Mouse (Mus musculus) CH12.LX (cell line): Measurements from ENCODE around the gene 1700113H08Rik. TPM values are rescaled to one million over a fixed set of nuclear protein-coding genes. Genes with fewer than 3 reads are reported as not detected.
A peak's percentile ranks its signal among the peaks of the same experiment; 100 is the strongest.

ENCODE experiments used
- DNase-seq: peaks from one replicate; pipeline ENCODE4 v3.0.0-alpha.2; 2013; ENCODE audit errors: extremely low read depth
- H3K27ac ChIP-seq: 2 replicates; pipeline ENCODE4 v1.5.1; 2012; ENCODE audit warnings: low read depth, mild to moderate bottlenecking, control low read depth, moderate library complexity; ENCODE audit not compliant: insufficient read depth
- H3K27me3 ChIP-seq: replicated peaks from 2 replicates; pipeline ENCODE3; 2012; ENCODE audit warnings: inconsistent platforms
- H3K36me3 ChIP-seq, 2 experiments: replicated peaks in 1 of 2; 2 replicates each; pipeline versions ENCODE3 to v1.6.1; 2012; ENCODE audit warnings: inconsistent platforms in 1 of 2, low read length in 1 of 2, mild to moderate bottlenecking in 1 of 2, mixed read lengths in 1 of 2, moderate library complexity in 1 of 2; ENCODE audit not compliant: control insufficient read depth in 1 of 2, insufficient read depth in 1 of 2
- H3K4me1 ChIP-seq, 2 experiments: 2 replicates each; pipeline ENCODE4 v1.6.1; 2012; ENCODE audit warnings: inconsistent platforms in 1 of 2, moderate library complexity in 1 of 2; ENCODE audit not compliant: insufficient read depth in 2 of 2, control insufficient read depth in 1 of 2
- H3K4me2 ChIP-seq: 2 replicates; pipeline ENCODE4 v1.6.1; 2012; ENCODE audit warnings: low read depth, mild to moderate bottlenecking, control low read depth; ENCODE audit not compliant: poor library complexity, insufficient read depth, severe bottlenecking
- H3K4me3 ChIP-seq, 3 experiments: fragments of 150-350 bp in 1 of 3; sonication (generic) in 1 of 3; replicated peaks in 1 of 3; 2 replicates each; pipeline versions ENCODE3 to v1.5.1; 2011 to 2012; ENCODE audit warnings: low read depth in 2 of 3, low read length in 2 of 3, mild to moderate bottlenecking in 2 of 3, moderate library complexity in 2 of 3, control low read depth in 1 of 3, improper control_type of control experiment in 1 of 3, inconsistent platforms in 1 of 3, mixed read lengths in 1 of 3; ENCODE audit not compliant: poor library complexity in 1 of 3
- H3K79me2 ChIP-seq: replicated peaks from 2 replicates; pipeline ENCODE4 v1.6.1; 2012; ENCODE audit warnings: mild to moderate bottlenecking, moderate library complexity; ENCODE audit not compliant: control insufficient read depth, poor library complexity, insufficient read depth, severe bottlenecking; ENCODE audit errors: extremely low read depth
- H3K9ac ChIP-seq: 2 replicates; pipeline ENCODE4 v1.6.1; 2012; ENCODE audit warnings: low read depth, mild to moderate bottlenecking, control low read depth, moderate library complexity; ENCODE audit not compliant: insufficient read depth
- H3K9me3 ChIP-seq: replicated peaks from 2 replicates; pipeline ENCODE3; 2012; ENCODE audit warnings: low read length, inconsistent platforms, mixed read lengths
- CHD2 ChIP-seq: IDR thresholded peaks from 2 replicates; pipeline ENCODE4 v1.6.1; 2011; ENCODE audit warnings: low read length, improper control_type of control experiment
- E2F4 ChIP-seq: IDR thresholded peaks from 2 replicates; pipeline ENCODE4 v1.6.1; 2011; ENCODE audit warnings: low read depth, low read length, improper control_type of control experiment; ENCODE audit not compliant: insufficient replicate concordance
- GABPA ChIP-seq: IDR thresholded peaks from 2 replicates; pipeline ENCODE4 v1.6.1; 2012; ENCODE audit warnings: low read depth, low read length, improper control_type of control experiment, inconsistent platforms; ENCODE audit not compliant: insufficient replicate concordance
- JUND ChIP-seq: conservative IDR thresholded peaks from 2 replicates; pipeline ENCODE4 v1.6.1; 2011; ENCODE audit warnings: low read depth, low read length, improper control_type of control experiment
- KAT2A ChIP-seq: IDR thresholded peaks from 2 replicates; pipeline ENCODE4 v1.6.1; 2012; ENCODE audit warnings: low read length, improper control_type of control experiment, inconsistent platforms; ENCODE audit not compliant: insufficient replicate concordance
- MAZ ChIP-seq: IDR thresholded peaks from 2 replicates; pipeline ENCODE4 v1.6.1; 2012; ENCODE audit warnings: low read depth, mild to moderate bottlenecking, inconsistent platforms, low read length, improper control_type of control experiment, moderate library complexity
- MEF2A ChIP-seq: IDR thresholded peaks from 2 replicates; pipeline ENCODE4 v1.6.1; 2014; ENCODE audit warnings: low read depth, mild to moderate bottlenecking, inconsistent platforms, low read length, improper control_type of control experiment, borderline replicate concordance
- NRF1 ChIP-seq: IDR thresholded peaks from 2 replicates; pipeline ENCODE4 v1.6.1; 2014; ENCODE audit warnings: low read depth, mild to moderate bottlenecking, inconsistent platforms, low read length, improper control_type of control experiment, moderate library complexity
- PAX5 ChIP-seq: IDR thresholded peaks from 2 replicates; pipeline ENCODE4 v1.6.1; 2012; ENCODE audit warnings: low read length, inconsistent platforms, mixed read lengths
- POLR2A ChIP-seq: IDR thresholded peaks from 2 replicates; pipeline ENCODE4 v1.6.1; 2011; ENCODE audit warnings: low read depth, mild to moderate bottlenecking, improper control_type of control experiment, low read length
- RAD21 ChIP-seq: IDR thresholded peaks from 2 replicates; pipeline ENCODE4 v1.6.1; 2011; ENCODE audit warnings: low read depth, mild to moderate bottlenecking, low read length, improper control_type of control experiment, moderate library complexity
- RCOR1 ChIP-seq: conservative IDR thresholded peaks from 2 replicates; pipeline ENCODE4 v1.6.1; 2012; ENCODE audit warnings: low read depth, mild to moderate bottlenecking, inconsistent platforms, low read length, improper control_type of control experiment
- SIN3A ChIP-seq: IDR thresholded peaks from 2 replicates; pipeline ENCODE4 v1.6.1; 2012; ENCODE audit warnings: low read length, improper control_type of control experiment, inconsistent platforms
- UBTF ChIP-seq: IDR thresholded peaks from 2 replicates; pipeline ENCODE4 v1.6.1; 2012; ENCODE audit warnings: low read depth, mild to moderate bottlenecking, inconsistent platforms, low read length, improper control_type of control experiment, moderate library complexity
- USF1 ChIP-seq: IDR thresholded peaks from 2 replicates; pipeline ENCODE4 v1.6.1; 2014; ENCODE audit warnings: low read depth, mild to moderate bottlenecking, inconsistent platforms, low read length, improper control_type of control experiment
- USF2 ChIP-seq: conservative IDR thresholded peaks from 2 replicates; pipeline ENCODE4 v1.6.1; 2011; ENCODE audit warnings: low read depth, low read length, improper control_type of control experiment
- ZC3H11A ChIP-seq: IDR thresholded peaks from 2 replicates; pipeline ENCODE4 v1.6.1; 2012; ENCODE audit warnings: low read depth, mild to moderate bottlenecking, inconsistent platforms, low read length, improper control_type of control experiment
- ZMIZ1 ChIP-seq: IDR thresholded peaks from 2 replicates; pipeline ENCODE4 v1.6.1; 2012; ENCODE audit warnings: low read depth, mild to moderate bottlenecking, inconsistent platforms, low read length, improper control_type of control experiment
- ZNF384 ChIP-seq: IDR thresholded peaks from 2 replicates; pipeline ENCODE4 v1.6.1; 2012; ENCODE audit warnings: low read depth, low read length, improper control_type of control experiment, inconsistent platforms
- dilution Hi-C: fragments of 300-500 bp; cut with MboI; formaldehyde crosslinking; loops from 2 replicates; pipeline ENCODE4 v1.14.3; 2020; ENCODE audit warnings: low sequenced_read_pairs; ENCODE audit not compliant: extremely low pct_unique_long_range_greater_than_20kb, extremely low pct_ligation_motif_present
- in situ Hi-C: fragments of 300-500 bp; cut with MboI; formaldehyde crosslinking; loops from 3 replicates; pipeline ENCODE4 v1.14.3; 2019; ENCODE audit warnings: low sequenced_read_pairs, low pct_ligation_motif_present, low pct_unique_long_range_greater_than_20kb, mixed read lengths
- polyA plus RNA-seq: library from polyadenylated mRNA; unstranded; fragments of >175 nt; gene quantifications from 2 replicates; pipeline ENCODE4 v1.2.1, GENCODE M21; 2012; ENCODE audit warnings: low read depth; ENCODE audit not compliant: insufficient read length
- total RNA-seq, 2 experiments: library from RNA; depleted of rRNA; stranded (reverse); fragments of 300-350 nt in 1 of 2; fragments of >200 nt in 1 of 2; gene quantifications; 2 replicates each; pipeline ENCODE4 v1.2.3; 2012 to 2014

1700113H08Rik gene
- total and polyA plus RNA-seq, 3 experiments = not detected

DNA sequence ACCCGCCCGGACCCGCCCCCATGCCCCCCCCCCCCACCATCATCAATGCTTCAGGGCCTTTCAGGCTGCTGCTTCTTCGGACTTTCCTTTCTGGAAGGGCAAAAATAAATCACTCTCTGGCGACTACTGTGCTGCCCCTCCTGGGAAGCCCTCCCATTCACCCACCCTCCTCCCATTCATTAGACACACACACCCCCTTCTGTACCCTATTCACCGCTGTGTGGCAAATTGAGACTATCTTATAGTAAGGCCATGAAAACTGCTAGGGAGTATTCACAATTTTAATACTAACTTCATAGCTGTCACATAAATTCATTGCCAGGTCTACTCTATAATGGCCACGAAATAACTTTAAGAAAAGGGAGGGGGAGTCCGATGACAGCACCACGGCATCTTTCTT is 1.1 kb downstream of the 1700113H08Rik start:
- in situ Hi-C loops = no loop called here

DNA sequence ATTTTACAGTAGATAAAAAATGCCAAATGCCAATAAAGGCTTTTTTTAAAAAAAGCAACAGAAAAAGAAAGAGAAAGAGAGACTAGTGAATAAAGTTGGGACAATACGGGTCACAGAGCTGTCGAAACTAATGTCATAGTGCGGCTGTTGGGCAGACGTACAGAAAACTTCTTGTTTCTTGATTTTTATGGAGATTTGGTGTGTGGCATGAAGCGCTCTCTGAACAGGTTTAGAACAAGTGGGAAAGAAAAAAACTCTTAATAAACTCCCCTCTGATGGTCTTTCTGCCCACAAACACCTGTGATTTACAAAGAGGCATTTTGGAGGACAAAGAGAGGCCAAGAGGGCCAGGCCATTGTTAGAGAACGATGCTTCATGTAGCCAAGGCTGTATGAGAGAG is 1.6 kb downstream of the 1700113H08Rik start:
- H3K9ac ChIP-seq = no peak overlapping the region
- no peak overlapping the region for H3K4me2 ChIP-seq
- H3K9me3 ChIP-seq = no peaks in the 10 kb centered on the region
- no peaks in the 10 kb centered on the region; a peak in 1 of 4 replicates for H3K4me1 ChIP-seq
- no peak for TF ChIP-seq KAT2A
- no peak for TF ChIP-seq JUND
- no peak for TF ChIP-seq POLR2A
- TF ChIP-seq NRF1 = no peak
- no peak for TF ChIP-seq PAX5
- no peak for TF ChIP-seq ZC3H11A
- TF ChIP-seq MAZ = no peak
- no peak for TF ChIP-seq RCOR1
- no peak for TF ChIP-seq MEF2A
- no peak for TF ChIP-seq CHD2
- TF ChIP-seq ZMIZ1 = no peak
- TF ChIP-seq USF1 = no peak
- no peak for TF ChIP-seq UBTF
- no peak for TF ChIP-seq ZNF384
- TF ChIP-seq GABPA = no peak
- no peak for TF ChIP-seq RAD21
- TF ChIP-seq USF2 = no peak
- no peak for TF ChIP-seq SIN3A
- no peak for TF ChIP-seq E2F4
- H3K27me3 ChIP-seq = no peaks in the 10 kb centered on the region
- in situ Hi-C loops = no loop called here
- H3K27ac ChIP-seq = no peak overlapping the region
- no peaks in the 10 kb centered on the region for H3K79me2 ChIP-seq
- H3K4me3 ChIP-seq = no peak overlapping the region
- dilution Hi-C loops = no loop called here
- H3K36me3 ChIP-seq = no peaks in the 10 kb centered on the region
- DNase-seq = no peak

More for the DNA sequence above, 1.1 kb downstream of the 1700113H08Rik start:
- no peaks in the 10 kb centered on the region for H3K79me2 ChIP-seq
- H3K4me2 ChIP-seq = peak overlapping the region; percentile 54; the same call in 1 of the 2 replicates
- no peak overlapping the region for H3K4me3 ChIP-seq
- DNase-seq = no peak
- H3K27me3 ChIP-seq = no peaks in the 10 kb centered on the region
- dilution Hi-C loops = no loop called here
- no peaks in the 10 kb centered on the region for H3K9me3 ChIP-seq
- TF ChIP-seq RCOR1 = no peak
- H3K4me1 ChIP-seq = no peaks in the 10 kb centered on the region; a peak in 1 of 4 replicates
- H3K9ac ChIP-seq = no peak overlapping the region
- H3K36me3 ChIP-seq = no peaks in the 10 kb centered on the region
- no peak overlapping the region for H3K27ac ChIP-seq
